Mouse (Mus musculus): ENCODE measurements around the gene Slc2a3. TPM values are rescaled to one million over a fixed set of nuclear protein-coding genes. Genes with fewer than 3 reads are reported as not detected.
"Not testable (repeated sequence)": the region's sequence is repeated elsewhere in the genome, so short reads cannot be mapped to it uniquely, and the experiment has no call there.

Slc2a3 gene
- polyA plus RNA-seq, 1 experiment: 23.2 TPM

DNA sequence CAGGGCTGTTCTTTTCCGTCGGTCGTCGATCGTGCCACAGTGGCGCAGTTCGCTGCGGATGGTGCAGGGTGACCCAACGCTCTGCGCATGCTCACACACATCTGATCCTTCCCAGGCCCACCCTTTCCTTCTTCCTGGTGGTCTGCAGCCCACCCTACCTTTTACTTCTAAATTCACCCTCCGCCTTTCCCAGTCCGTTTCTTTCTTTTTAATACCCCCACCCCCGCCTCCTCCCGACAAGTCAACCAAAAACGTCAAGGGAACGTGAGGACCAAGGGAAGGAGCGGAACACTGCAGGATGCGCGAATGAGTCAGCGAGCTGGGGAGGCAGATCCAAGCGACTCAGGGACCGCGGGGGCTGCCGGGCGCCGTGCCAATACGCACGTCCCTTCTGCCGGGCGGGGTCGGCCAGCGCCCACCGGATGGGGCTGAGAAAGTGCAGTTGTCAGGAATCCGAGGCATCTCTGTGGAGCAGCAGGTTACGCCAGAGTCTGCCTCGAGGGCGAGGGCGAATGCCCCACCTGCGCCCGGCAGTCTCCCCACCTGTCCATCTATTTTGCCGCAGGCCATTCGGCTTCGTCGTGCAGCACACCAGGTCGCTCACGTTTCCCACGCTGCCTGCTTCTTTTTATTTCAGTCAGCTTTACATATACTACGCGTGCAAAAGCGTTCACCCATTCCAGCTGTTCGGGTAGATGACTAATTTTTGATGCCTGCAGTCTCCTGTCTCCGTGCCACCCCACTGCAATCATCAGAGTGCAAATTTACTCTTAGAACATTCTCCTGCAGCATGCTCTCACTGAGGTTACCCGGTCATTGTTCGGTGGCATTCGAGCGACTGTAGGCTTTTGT is 36.8 kb downstream of the Slc2a3 start:
- DNase-seq (ENCODE audit: low read depth): no peak

DNA sequence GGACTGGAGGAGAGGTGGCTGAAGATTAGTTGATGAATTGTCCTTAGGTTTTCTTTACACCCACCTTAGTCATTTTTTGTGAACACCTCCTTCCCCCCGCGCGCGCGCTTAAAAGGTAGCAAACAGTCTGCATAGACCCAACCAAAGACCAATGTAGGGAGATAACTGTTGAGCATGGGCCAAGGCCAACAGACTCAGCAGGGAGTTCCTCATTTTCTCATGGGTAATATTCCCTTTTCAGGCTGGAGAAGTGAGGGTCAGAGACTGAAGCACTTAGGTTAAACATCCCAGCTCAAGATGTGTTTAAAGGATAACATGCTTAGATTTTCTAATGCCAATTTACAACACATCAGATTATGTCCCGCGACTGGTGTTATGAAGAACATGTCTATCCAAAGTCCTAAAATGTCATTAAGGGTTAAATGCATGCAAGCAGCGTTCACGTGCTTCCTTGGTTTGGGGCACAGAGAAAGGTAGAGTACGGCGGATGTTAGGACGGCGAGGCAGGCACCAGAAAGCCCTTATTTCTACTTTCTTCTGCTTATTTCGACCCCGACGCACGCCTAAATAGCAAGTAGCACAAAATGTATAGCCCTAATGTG is 37.5 kb downstream of the Slc2a3 start:
- no peak for DNase-seq (ENCODE audit: low read depth)

DNA sequence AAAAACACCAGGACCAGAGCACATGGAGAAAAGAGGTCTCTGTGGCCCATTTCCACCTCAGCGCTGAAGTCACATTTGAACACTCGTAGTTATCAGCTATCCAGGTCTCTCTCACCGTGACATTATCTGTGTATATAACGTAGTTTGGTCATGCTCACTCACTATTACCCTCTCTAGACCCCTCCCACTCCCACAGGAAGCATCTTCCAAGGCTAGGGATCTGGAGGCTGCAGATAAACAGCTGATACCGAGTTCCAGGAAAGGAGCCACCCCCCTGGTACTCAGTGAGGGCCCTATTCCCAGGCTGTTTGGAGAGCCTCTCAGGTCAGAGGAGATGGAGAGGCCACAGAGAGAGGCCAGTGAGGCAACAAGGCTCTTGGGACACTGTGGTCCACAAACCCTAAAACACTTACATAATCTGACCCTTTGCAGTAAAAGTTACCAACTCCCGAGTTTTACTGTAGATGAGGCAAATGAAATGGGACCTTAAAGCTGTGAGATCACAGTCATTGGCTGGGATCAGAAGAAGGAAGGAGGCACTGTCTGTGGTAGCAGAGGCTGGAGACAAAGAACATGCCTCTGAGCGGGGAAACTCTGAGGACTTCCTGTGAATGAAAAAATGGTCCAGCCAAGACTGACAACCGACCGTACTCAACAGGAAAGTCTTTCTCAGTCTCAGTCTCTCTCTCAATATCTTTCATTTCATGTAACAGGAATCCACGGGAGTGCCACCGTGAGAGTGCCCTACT is 38.3 kb downstream of the Slc2a3 start:
- no peak for DNase-seq (ENCODE audit: low read depth)

DNA sequence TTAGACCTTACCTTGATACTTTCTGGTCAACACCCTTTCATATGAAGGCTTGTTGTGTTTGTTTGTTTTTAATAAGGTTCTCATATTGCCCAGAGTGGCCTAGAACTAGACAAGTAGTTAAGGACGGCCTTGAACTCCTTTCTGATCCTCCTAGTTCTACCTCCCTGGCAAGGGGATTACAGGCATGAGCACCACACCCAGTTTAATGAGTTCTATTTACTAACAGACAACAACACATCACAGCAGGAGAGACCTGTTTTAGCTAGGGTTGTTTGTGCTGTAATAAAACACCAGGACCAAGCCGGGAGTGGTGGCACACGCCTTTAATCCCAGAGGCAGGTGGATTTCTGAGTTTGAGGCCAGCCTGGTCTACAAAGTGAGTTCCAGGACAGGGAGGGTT is 39.0 kb downstream of the Slc2a3 start:
- DNase-seq (ENCODE audit: low read depth): no peak

DNA sequence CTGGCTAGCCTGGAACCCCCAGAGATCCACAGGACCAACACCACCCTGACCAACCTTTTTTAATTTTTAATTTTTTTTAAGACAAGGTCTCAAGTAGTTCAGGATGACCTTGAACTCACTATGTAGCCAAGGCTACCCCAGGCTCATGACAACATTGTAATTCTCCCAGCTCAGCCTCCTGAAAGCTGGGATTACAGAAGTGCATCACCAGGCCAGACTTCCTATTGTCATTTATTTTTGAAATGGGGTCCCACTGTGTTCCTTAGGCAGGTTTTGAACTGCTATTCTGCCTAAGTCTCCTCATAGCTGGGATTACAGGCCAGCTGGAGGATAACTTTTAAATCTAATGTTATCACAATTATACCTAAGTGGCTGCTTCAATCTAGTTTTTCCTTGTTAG is 39.5 kb downstream of the Slc2a3 start:
- no peak for DNase-seq (ENCODE audit: low read depth)

DNA sequence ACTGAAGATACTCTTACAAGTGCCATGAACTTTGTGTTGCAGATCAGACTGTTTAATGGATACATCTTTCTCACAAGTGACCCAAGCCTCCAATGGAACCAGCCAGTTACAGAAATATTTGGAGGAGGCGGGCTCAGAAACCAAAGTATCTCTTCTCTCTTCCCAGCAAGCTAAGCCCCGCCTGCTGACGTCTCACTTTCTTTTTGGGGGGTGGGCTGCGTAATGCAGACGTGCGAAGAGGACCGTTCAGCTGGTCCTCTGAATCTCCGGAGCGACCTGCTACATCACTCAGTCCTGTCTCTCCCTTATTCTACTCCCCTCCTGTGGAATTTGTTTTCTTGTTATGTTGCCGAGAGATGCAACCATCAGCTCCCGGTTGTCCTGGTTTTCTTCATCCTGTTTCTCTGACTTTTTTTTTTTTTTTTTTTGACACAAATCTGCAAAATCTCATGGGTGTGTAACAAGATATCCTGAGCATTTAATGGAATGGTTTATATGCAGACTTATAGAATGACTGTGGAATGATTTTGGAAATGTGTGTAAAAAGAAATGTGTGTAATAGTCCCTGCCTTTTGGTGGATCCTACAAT is 40.3 kb downstream of the Slc2a3 start:
- no peak for DNase-seq (ENCODE audit: low read depth)

DNA sequence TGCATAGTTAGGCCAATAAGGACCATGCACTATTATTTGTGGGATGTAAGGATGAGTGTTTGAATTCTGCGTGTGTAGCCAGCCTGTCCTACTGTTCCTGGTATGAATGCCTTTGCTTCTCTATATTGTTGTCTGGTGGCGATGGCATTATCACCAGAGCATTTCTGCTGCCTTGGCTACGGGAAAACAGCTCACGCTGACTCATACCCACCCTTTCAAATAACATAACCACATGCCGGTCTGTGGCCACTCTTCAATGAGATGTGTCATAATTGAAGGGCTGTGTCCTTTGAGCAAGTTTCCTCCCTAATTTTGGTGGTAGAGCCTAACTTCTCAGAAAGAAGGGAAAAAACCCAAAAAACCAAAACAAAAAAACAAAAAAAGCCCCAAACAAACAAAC is 42.7 kb downstream of the Slc2a3 start:
- DNase-seq (ENCODE audit: low read depth): no peak

DNA sequence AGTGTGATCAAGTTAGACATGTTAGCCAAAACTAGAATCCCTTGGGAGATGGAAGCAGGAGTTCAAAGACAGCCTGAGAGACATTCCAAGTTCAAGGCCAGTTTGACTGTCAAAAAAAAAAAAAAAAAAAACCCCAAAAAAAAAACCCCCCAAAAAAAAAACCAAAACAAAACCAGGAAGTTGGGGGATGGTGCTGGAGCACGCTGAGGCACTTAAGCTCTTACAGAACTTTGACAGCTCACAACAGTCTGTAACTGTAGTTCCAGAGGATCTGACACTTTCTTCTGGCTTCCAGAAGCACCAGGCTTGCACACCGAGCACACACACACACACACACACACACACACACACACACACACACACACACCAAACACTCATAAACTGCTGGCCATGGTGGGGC is 45.5 kb downstream of the Slc2a3 start:
- DNase-seq (ENCODE audit: low read depth): no peak

DNA sequence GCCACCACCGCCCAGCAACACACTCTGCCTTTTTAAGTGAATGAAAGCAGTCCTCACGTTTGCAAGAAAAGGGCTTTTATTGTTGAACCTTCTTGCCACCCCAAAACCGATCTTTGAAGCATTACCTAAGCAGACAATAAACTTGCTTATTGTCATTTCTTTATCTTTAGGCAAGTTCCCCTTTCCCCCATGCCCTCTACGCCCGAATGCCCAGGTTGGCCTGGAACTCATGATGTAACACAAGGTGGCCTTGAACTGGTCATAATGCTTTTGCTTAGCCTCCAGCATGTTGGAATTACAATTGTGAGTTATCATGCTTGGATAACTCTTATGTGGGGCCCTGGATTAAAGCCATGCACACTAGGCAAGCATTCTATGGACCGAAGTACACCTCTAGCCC is 50.9 kb downstream of the Slc2a3 start:
- DNase-seq (ENCODE audit: low read depth): no peak

DNA sequence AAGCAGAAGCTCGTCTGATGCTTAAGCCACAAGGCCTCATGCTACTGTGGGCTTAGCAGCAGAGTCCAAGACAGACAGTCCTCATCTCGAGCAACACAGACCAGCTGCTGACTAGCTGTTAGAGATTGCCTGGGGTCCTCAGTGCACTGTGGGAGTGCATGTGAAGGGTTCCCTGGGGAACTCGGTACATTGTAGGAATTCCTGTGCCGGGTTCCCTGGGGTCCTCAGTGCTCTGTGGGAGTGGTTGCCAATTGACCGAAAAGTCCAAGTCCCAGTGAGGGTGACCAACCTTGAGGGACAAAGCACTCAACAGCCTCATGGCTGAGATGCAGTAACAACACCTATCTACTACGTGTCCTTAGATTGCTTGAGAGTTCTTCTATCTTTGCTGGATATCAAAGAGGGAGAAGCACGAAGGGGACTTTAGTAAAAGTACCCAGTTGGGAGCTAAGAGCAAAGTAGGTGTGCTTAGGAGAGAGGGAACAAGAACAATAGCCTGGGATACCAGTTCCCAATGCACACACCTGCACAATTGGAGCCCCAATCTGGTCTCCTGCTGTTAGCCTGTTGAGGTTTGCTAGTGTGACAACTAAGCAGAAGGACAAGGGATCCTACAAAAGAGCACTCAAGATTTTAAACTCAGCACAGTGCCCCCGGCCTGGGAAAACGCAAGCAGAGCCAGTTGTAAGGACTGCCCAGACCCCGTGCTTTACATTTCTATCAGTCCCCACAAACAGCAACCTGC is 56.8 kb downstream of the Slc2a3 start:
- no peak for DNase-seq (ENCODE audit: low read depth)

DNA sequence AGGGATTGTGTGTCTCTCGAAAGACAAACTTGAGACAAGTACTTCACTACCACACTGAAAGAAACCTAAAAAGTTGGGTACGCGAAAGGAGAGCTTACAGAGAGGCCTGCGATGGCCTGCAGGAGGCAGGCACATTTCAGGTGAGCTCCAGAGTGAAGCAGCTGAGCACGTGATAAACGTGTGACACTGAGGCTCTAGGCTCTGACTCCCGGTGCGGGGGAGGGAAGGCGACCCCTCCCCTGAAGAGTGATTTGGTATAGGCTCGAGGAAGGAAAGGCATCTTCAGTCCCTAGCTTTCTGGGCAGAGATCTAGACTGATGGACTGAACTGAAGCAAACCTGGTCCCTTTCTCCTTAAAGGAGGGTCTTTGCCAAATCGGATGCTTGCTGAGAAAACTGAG is 58.1 kb downstream of the Slc2a3 start:
- DNase-seq (ENCODE audit: low read depth): no peak

DNA sequence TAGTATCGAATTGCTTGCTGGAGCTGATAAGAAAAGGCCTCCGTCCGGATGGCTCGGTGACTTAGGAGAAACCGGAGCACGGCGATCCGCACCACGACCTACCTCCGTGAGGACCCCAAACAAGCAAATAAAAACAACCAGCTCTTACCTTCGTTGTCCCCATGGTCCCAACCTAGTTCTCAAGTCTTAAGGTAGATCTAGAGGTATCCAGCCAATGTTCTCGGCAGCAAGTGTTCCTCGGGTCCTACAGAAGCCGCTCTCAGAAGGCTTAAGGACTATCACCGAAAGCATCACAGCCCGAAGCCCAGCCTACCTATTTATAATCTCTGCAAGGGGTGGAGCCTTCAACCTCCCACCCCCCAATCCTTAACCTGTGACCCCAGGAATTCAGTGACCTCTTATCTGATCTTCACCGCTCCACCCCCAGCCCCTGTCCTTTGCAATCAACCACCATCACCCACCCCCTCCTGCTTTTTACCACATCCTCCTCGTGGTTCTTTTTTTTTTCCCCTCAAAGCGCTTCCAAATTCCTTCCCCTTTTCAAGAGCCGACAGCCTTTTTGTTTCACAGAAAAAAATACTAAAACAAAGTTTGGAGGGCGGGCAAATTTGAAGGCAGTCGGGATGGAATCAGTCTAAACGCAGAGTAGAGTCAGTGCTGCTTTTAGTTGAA is 59.1 kb downstream of the Slc2a3 start:
- no peak for DNase-seq (ENCODE audit: low read depth)

DNA sequence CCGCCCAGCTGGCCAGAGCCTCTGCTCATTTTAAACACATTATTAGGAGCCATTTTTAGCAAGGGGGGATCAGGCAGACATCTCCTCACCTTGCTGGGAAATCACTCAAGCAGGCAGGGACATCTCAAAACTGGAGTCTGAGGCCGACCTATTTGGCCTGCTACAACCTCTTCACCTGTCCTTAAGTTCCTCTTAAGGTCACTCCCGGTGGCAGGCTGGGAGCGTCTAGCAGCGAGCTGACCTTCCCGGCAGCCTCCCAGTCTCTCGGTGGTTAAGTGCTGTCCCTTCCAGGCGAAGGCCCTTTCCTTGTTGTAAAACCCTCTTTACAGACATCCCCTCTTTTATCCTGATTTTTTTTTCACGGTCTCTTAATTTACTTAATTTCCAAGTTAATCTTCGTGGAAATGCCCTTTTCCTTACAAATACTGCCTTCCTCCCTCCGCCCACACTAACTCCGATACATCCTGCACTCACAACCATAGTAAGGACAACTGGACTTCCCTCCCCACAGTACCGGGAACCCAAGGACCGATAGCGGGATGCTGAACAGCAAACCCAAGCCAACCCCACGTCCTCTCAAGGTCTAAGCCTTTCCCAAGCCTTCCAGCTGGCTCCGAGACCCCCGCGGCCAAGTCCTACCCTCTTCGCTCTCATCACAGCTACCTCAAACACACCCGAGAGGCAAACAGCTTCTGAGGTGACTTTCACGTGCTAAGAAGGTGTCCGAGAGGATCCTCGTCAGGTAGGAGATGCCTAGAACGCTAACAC is 59.8 kb downstream of the Slc2a3 start:
- no peak for DNase-seq (ENCODE audit: low read depth)

DNA sequence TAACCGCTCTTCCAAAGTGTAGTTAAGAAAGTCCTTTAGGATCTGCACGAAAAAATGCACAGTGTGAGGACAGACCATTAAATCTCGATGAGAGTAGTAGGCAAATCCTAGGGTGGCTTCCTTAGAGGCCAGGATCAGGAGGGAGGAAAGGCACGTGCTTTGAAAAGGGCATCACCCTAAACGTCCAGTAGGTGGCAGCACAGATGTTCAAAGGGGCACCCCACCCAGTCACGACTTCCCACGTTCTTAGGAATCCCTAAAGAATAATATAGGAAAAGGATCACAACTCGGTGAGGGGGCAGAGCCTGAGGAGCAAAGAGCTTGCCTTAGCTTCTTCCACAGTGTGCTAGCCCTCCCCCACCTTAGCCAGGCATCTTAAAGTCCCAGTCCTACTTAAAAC is 61.5 kb downstream of the Slc2a3 start:
- no peak for DNase-seq (ENCODE audit: low read depth)

DNA sequence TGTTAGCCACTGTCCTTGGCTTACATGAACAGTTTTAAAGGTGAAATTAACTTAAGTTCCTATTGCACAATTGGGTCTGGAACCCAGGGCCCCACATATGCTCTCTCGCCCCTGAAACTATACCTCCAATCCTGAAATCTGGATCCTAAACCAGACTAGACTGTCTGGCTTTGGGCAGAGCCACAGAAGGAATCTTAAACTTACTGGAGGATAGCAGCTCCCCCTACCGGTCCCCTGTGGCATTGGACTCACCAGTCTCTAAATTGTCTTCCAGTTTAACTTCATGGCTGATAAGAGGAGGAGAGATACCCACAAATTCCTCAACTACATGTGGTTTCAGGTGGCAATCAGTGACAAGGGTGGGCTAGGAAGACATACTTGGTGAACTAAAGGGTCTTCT is 81.5 kb downstream of the Slc2a3 start:
- no peak for DNase-seq (ENCODE audit: low read depth)

DNA sequence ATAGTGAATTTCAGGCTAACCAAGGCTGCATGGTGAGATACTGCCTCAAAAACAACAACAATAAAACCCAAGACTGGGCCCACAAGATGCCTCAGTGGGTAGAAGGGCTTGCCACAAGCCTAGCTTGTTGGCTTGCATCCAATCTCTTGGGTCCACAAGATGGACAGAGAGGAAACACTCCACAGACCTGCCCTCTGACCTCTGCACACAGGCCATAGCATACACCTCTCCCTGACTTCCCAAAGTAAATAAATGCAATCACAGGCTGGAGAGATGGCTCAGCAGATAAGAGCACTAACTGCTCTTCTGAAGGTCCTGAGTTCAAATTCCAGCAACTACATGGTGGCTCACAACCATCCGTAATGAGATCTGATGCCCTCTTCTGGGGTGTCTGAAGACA is 83.2 kb downstream of the Slc2a3 start:
- not testable (repeated sequence) for DNase-seq (ENCODE audit: low read depth)

DNA sequence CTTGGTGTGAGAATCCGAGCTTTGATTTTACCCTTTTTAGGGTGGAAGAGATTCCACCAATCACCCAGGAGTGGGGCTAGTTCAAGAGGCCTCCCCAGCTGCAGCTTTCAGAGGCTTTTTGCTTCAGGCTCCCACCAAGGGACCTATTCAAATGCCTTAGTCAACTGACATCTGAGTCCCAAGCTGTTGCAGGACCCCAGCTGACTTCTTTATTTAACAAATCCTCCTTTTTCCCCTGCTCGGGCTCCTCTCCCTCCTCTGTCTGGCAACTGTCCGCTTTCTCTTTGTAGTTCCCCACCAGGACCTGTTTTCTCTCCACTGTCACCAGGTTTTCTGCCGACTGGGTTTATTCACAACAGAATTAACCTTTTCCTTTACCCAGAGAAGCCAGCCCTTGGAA is 85.6 kb downstream of the Slc2a3 start:
- no peak for DNase-seq (ENCODE audit: low read depth)

DNA sequence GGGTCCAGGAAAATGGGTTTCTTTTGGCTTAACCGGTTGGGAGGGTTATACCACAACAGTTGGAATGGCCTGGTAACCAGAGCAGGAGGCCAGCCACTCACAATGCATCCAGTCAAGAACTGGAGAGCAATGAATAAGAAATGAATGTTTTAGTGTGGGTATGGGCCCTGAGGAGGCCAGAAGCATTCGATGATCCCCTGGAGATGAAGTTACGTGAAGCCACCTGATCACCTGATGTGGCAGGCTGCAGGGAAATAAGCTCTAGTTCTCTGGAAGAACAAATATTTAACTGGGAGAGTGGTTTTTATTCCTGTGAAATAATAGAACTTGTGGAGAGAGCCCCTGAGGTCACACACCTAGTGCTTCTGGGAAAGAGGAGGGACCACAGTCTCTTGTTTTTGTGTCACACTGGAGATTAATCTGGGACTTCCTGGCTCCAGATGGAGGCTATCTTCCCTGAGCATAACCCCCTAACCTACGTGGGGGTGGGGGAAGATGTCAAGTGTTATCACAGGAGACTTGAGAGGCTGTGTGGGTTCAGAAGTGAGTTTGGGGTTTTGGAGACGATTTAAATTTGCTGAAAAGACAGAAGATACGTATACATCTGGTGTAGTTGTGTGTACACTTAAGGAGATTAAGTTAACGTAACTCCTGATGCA is 86.6 kb downstream of the Slc2a3 start:
- no peak for DNase-seq (ENCODE audit: low read depth)

DNA sequence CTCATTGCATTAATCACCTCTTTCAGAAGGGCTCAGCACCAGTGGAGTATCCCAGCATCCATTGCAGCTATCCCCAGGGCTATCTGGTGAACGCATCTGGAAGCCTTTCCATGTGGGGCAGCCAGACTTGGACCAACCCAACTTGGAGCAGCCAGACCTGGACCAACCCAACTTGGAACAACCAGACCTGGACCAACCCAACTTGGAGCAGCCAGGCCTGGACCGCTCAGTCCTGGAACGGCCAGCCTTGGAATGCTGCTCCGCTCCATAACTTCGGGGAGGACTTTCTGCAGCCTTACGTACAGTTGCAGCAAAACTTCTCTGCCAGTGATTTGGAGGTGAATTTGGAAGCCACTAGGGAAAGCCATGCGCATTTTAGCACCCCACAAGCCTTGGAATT is 88.3 kb downstream of the Slc2a3 start:
- not testable (repeated sequence) for DNase-seq (ENCODE audit: low read depth)

DNA sequence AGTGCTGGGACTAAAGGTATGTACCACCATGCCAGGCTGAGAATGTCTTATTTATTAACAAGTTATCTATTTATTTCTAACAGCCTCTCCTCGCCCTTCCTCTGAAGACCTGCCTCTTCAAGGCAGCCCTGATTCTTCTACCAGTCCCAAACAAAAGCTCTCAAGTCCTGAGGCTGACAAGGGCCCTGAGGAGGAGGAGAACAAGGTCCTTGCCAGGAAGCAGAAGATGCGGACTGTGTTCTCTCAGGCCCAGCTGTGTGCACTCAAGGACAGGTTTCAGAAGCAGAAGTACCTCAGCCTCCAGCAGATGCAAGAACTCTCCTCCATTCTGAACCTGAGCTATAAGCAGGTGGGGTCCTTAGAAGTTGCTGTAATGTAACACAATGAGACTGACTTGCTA is 90.0 kb downstream of the Slc2a3 start:
- DNase-seq (ENCODE audit: low read depth): no peak
